Mouse (Mus musculus) MEL (cell line): ENCODE results near the gene Atp6v1a.
A peak's percentile ranks its signal among the peaks of the same experiment; 100 is the strongest.

ENCODE experiments used
- CHD2 ChIP-seq: IDR thresholded peaks from 2 replicates; pipeline ENCODE4 v1.6.1; 2011; ENCODE audit warnings: low read length, improper control_type of control experiment
- CTCF ChIP-seq, 3 experiments: IDR thresholded peaks in 2 of 3; conservative IDR thresholded peaks in 1 of 3; 2 replicates each; pipeline ENCODE4 v1.5.1; 2011 to 2012; ENCODE audit warnings: low read length in 3 of 3, low read depth in 2 of 3, mild to moderate bottlenecking in 2 of 3, improper control_type of control experiment in 1 of 3, inconsistent platforms in 1 of 3, mixed read lengths in 1 of 3, moderate library complexity in 1 of 3; ENCODE audit not compliant: control insufficient read depth in 1 of 3, insufficient read depth in 1 of 3, poor library complexity in 1 of 3, severe bottlenecking in 1 of 3
- E2F4 ChIP-seq: IDR thresholded peaks from 2 replicates; pipeline ENCODE4 v1.6.1; 2011; ENCODE audit warnings: low read depth, low read length, improper control_type of control experiment, borderline replicate concordance
- EP300 ChIP-seq, 2 experiments: IDR thresholded peaks; 2 replicates each; pipeline ENCODE4 v1.6.1; 2011; ENCODE audit warnings: improper control_type of control experiment in 2 of 2, low read length in 2 of 2, low read depth in 1 of 2, mild to moderate bottlenecking in 1 of 2
- GABPA ChIP-seq: IDR thresholded peaks from 2 replicates; pipeline ENCODE4 v1.6.1; 2012; ENCODE audit warnings: low read depth, mild to moderate bottlenecking, inconsistent platforms, low read length, improper control_type of control experiment, moderate library complexity
- MAX ChIP-seq: IDR thresholded peaks from 2 replicates; pipeline ENCODE4 v1.6.1; 2011; ENCODE audit warnings: low read length, improper control_type of control experiment
- MEF2A ChIP-seq: IDR thresholded peaks from 2 replicates; pipeline ENCODE4 v1.6.1; 2014; ENCODE audit warnings: low read depth, mild to moderate bottlenecking, inconsistent platforms, low read length, improper control_type of control experiment; ENCODE audit not compliant: poor library complexity, insufficient replicate concordance, severe bottlenecking; ENCODE audit errors: extremely low read depth
- MXI1 ChIP-seq: IDR thresholded peaks from 2 replicates; pipeline ENCODE4 v1.6.1; 2011; ENCODE audit warnings: mild to moderate bottlenecking, low read depth, low read length, improper control_type of control experiment
- MYC ChIP-seq: IDR thresholded peaks from 2 replicates; pipeline ENCODE4 v1.6.1; 2011; ENCODE audit warnings: low read depth, mild to moderate bottlenecking, low read length, improper control_type of control experiment, moderate library complexity
- POLR2A ChIP-seq, 2 experiments: IDR thresholded peaks; 2 replicates each; pipeline ENCODE4 v1.6.1; 2011 to 2012; ENCODE audit warnings: low read length in 2 of 2, mild to moderate bottlenecking in 2 of 2, control low read depth in 1 of 2, improper control_type of control experiment in 1 of 2, low read depth in 1 of 2, moderate library complexity in 1 of 2; ENCODE audit not compliant: control insufficient read depth in 1 of 2, insufficient read depth in 1 of 2, poor library complexity in 1 of 2
- POLR2AphosphoS2 ChIP-seq: IDR thresholded peaks from 2 replicates; pipeline ENCODE4 v1.6.1; 2011; ENCODE audit warnings: low read length, improper control_type of control experiment
- USF1 ChIP-seq: IDR thresholded peaks from 2 replicates; pipeline ENCODE4 v1.6.1; 2014; ENCODE audit warnings: low read depth, mild to moderate bottlenecking, inconsistent platforms, low read length, improper control_type of control experiment, moderate library complexity
- ZNF384 ChIP-seq: IDR thresholded peaks from 2 replicates; pipeline ENCODE4 v1.6.1; 2012; ENCODE audit warnings: low read depth, mild to moderate bottlenecking, inconsistent platforms, low read length, improper control_type of control experiment

GRCm38 (mm10) chr16:44140186-44140787, 782 bp upstream of the Atp6v1a start:
- no peak for TF ChIP-seq GABPA
- no peak for TF ChIP-seq MYC
- TF ChIP-seq MAX = 0 out of 2 replicates have a peak, but pooled peaks have one; percentile 41
- TF ChIP-seq MEF2A = no peak
- TF ChIP-seq POLR2A (IDR thresholded peaks at IDR 0.05; ENCODE audit: control insufficient read depth in 1 of 2, insufficient read depth in 1 of 2, low read depth in 1 of 2, low read length in 2 of 2, poor library complexity in 1 of 2) = peak in 1 of 2 experiments; percentile 34; a peak in 1 of 4 replicates
- peak in 2 of 3 experiments; percentile 35 to 41; a peak in 3 of 6 replicates for TF ChIP-seq CTCF (IDR thresholded peaks at IDR 0.05 in 2 of 3, conservative IDR thresholded peaks at IDR 0.05 in 1 of 3; ENCODE audit: control insufficient read depth in 1 of 3, insufficient read depth in 1 of 3, low read depth in 2 of 3, low read length in 3 of 3, poor library complexity in 1 of 3, severe bottlenecking in 1 of 3)
- TF ChIP-seq ZNF384 = peak; percentile 5; the same call in 1 of the 2 replicates
- TF ChIP-seq E2F4 = no peak
- TF ChIP-seq USF1 = no peak
- TF ChIP-seq MXI1 = peak; percentile 13; the same call in 1 of the 2 replicates
- no peak for TF ChIP-seq POLR2AphosphoS2
- TF ChIP-seq EP300 (IDR thresholded peaks at IDR 0.05; ENCODE audit: low read depth in 1 of 2, low read length in 2 of 2) = 0 out of 4 replicates have a peak, but pooled peaks of 1 of the 2 experiments have one; percentile 15
- no peak for TF ChIP-seq CHD2
